Mouse (Mus musculus) ES-E14 (cell line): ENCODE results near the gene Sgms1. TPM values are rescaled to one million over a fixed set of nuclear protein-coding genes. Genes with fewer than 3 reads are reported as not detected.

ENCODE experiments used
- DNase-seq: peaks from one replicate; pipeline ENCODE4 v3.0.0-alpha.2; 2013; ENCODE audit warnings: low read depth, low spot score
- H3K27ac ChIP-seq: 2 replicates; pipeline ENCODE4 v1.5.1; 2012; ENCODE audit warnings: low read depth, mild to moderate bottlenecking, low read length, moderate library complexity, mixed read lengths; ENCODE audit not compliant: poor library complexity, insufficient read depth, severe bottlenecking
- H3K36me3 ChIP-seq: 2 replicates; pipeline ENCODE4 v1.6.1; 2012; ENCODE audit warnings: mild to moderate bottlenecking, low read length, moderate library complexity, mixed read lengths; ENCODE audit not compliant: control insufficient read depth, poor library complexity, insufficient read depth, severe bottlenecking
- H3K4me1 ChIP-seq, 2 experiments: fragments of 150-350 bp in 1 of 2; sonication (generic) in 1 of 2; 2 replicates each; pipeline ENCODE4 v1.6.1; 2012; ENCODE audit warnings: low read length in 2 of 2, mild to moderate bottlenecking in 1 of 2, mixed read lengths in 1 of 2; ENCODE audit not compliant: control insufficient read depth in 2 of 2, insufficient read depth in 2 of 2, poor library complexity in 1 of 2
- H3K4me3 ChIP-seq, 2 experiments: fragments of 150-350 bp in 1 of 2; sonication (generic) in 1 of 2; 2 replicates each; pipeline ENCODE4 v1.5.1; 2012; ENCODE audit warnings: low read length in 2 of 2, low read depth in 1 of 2, mild to moderate bottlenecking in 1 of 2, mixed read lengths in 1 of 2; ENCODE audit not compliant: insufficient read depth in 1 of 2, poor library complexity in 1 of 2, severe bottlenecking in 1 of 2
- H3K9ac ChIP-seq: 2 replicates; pipeline ENCODE4 v1.6.1; 2012; ENCODE audit warnings: low read depth, mild to moderate bottlenecking, low read length, mixed read lengths; ENCODE audit not compliant: poor library complexity, insufficient read depth, severe bottlenecking
- H3K9me3 ChIP-seq: fragments of 150-350 bp; sonication (generic); 2 replicates; pipeline ENCODE4 v1.6.1; 2012; ENCODE audit warnings: low read depth, mild to moderate bottlenecking, low read length; ENCODE audit not compliant: control insufficient read depth, insufficient read depth
- CHD2 ChIP-seq: IDR thresholded peaks from 2 replicates; pipeline ENCODE4 v1.6.1; 2014; ENCODE audit warnings: mild to moderate bottlenecking, low read depth, low read length, inconsistent platforms
- HCFC1 ChIP-seq: IDR thresholded peaks from 2 replicates; pipeline ENCODE4 v1.6.1; 2012; ENCODE audit warnings: low read length, inconsistent platforms, borderline replicate concordance; ENCODE audit not compliant: insufficient read depth
- MAFK ChIP-seq: IDR thresholded peaks from 2 replicates; pipeline ENCODE4 v1.6.1; 2014; ENCODE audit warnings: mild to moderate bottlenecking, low read depth, low read length, inconsistent platforms; ENCODE audit not compliant: insufficient read depth
- ZC3H11A ChIP-seq: IDR thresholded peaks from 2 replicates; pipeline ENCODE4 v1.6.1; 2012; ENCODE audit warnings: low read depth, mild to moderate bottlenecking, inconsistent platforms, low read length, borderline replicate concordance
- ZNF384 ChIP-seq: IDR thresholded peaks from 2 replicates; pipeline ENCODE4 v1.6.1; 2012; ENCODE audit warnings: low read depth, low read length, inconsistent platforms
- in situ Hi-C, 2 experiments: fragments of 600-800 bp; cut with MboI; formaldehyde crosslinking; loops; one replicate each; pipeline ENCODE4 v1.15.1; 2025; ENCODE audit warnings: low sequenced_read_pairs in 2 of 2, inconsistent platforms in 1 of 2; ENCODE audit not compliant: unreplicated experiment in 2 of 2
- total RNA-seq: library from RNA; depleted of rRNA; stranded (reverse); fragments of 300-350 nt; gene quantifications from 2 replicates; pipeline ENCODE4 v1.2.3, GENCODE M21; 2012

Sgms1 gene
- total RNA-seq, 1 experiment = 42.5 TPM

DNA sequence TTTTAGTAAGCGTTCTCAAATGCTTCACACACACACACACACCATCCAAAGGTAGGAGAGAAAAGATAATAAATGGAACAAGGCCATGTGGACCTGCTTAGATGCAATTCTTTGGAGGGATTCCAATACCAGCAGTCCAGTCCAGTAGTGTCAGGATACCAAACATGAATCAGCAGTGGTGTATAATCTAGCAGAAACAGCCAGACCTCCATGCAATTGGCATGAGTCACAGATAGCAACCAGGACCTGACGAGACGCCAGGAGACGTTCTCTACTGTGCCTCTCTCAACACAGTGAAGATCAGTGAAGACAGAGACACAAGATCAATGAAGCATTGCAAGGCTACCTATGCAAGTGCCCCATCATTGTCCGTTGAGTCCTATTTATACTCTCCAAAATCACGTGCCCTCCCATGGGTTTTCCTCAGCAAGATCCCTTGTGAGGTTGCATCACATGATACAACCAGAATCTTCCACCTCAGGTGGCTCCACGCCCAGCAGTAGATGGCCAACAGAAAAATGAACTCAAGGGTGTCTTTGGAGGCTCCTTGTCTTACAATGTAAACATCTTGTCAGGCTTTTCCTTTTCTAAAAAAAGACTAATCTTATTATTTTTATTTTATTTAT is 27.3 kb upstream of the Sgms1 start:
- no peak overlapping the region for H3K4me3 ChIP-seq
- no peaks in the 10 kb centered on the region for H3K9me3 ChIP-seq
- in situ Hi-C loops = no loop called here
- no peak overlapping the region for H3K27ac ChIP-seq
- H3K4me1 ChIP-seq = no peaks in the 10 kb centered on the region
- DNase-seq = no peak
- no peaks in the 10 kb centered on the region for H3K36me3 ChIP-seq
- H3K9ac ChIP-seq = no peak overlapping the region
- TF ChIP-seq CHD2 (no peak), HCFC1 (no peak)

DNA sequence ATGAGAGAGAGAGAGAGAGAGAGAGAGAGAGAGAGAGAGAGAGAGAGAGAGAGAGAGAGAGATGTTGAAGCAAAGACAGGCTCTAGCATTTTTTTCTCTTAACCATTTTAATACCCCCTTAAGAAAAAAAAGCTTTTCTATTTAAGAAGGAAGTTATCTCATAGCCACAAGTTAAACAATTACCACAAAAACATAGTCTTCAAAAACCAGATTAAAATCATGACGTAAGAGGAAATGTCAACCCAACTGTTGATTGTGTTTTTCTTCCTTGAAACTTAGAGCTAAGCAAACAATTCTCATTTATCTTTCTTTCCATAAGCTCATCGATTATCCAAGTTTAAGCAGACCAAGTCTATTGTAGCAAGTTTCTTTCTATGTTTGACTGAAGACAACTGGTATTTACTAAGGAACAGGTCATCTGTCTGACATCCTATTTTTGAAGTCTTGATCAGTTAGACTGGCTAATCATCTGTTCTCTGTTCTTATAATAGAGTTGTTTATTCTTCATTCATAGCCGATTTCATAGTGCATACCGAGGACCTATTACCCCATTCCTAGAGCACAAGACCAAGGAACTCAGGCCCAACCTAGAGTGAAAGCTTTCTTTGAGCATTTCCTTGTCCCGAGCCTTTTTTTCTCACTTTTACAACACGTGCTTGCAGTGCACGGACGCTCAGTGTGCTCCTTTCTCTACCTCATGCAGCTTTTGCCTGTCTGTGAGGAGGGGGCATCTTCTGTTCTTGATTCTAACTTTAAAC is 20.3 kb upstream of the Sgms1 start:
- DNase-seq = no peak
- no peaks in the 10 kb centered on the region for H3K36me3 ChIP-seq
- in situ Hi-C loops = no loop called here
- H3K4me3 ChIP-seq = no peak overlapping the region
- H3K9me3 ChIP-seq = no peaks in the 10 kb centered on the region
- no peak overlapping the region for H3K9ac ChIP-seq
- no peak for TF ChIP-seq HCFC1
- TF ChIP-seq ZNF384 = no peak
- TF ChIP-seq ZC3H11A = no peak
- TF ChIP-seq CHD2 = no peak
- TF ChIP-seq MAFK = no peak
- H3K27ac ChIP-seq = no peak overlapping the region
- no peaks in the 10 kb centered on the region for H3K4me1 ChIP-seq

DNA sequence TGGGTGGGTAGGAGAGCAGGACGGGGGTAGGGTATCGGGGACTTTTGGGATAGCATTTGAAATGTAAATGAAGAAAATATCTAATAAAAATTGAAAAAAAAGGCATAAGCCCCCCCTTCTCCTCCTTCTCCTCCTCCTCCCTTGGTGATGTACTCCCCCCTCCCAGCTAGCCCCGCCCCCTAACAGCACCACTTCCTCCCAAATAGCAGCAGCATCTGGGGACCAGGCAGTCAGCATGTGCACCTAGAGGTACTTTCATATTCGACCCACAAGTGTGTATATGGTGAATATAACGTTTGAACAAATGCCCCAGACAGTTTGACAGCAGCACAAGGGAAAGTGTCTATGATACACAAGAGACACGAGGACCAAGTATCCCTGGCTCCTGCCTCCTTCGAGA is 17.2 kb upstream of the Sgms1 start:
- Histone ChIP-seq H3K27ac (no peak overlapping the region), H3K9me3 (no peaks in the 10 kb centered on the region), H3K36me3 (no peaks in the 10 kb centered on the region), H3K4me1 (no peaks in the 10 kb centered on the region), H3K9ac (no peak overlapping the region), H3K4me3 (no peak overlapping the region)
- in situ Hi-C loops = no loop called here
- no peak for DNase-seq
- TF ChIP-seq ZC3H11A = no peak
- TF ChIP-seq MAFK = no peak
- no peak for TF ChIP-seq CHD2
- no peak for TF ChIP-seq HCFC1
- TF ChIP-seq ZNF384 = no peak

DNA sequence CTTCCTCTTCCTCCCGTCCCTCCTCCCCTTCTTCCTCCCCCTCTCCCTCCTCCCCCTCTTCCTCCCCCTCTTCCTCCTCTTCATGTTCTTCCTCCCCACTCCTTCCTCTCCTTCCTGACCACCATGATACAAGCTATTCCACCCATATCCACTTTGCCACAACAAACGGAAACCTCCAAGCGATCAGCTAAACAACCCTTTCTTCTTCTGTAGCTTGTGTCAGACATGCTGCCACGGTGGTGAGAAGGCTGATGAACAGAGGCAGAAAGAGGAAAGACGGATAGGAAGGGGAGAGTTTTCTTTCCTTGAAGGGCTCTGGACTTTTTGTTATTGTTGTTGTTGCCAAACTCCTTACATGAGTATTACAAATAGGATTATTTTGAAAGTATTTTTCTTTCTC is 14.9 kb upstream of the Sgms1 start:
- Histone ChIP-seq H3K9me3 (no peaks in the 10 kb centered on the region), H3K4me1 (no peaks in the 10 kb centered on the region), H3K4me3 (no peak overlapping the region), H3K9ac (no peak overlapping the region), H3K36me3 (no peaks in the 10 kb centered on the region), H3K27ac (no peak overlapping the region)
- TF ChIP-seq ZNF384 (no peak), CHD2 (no peak), ZC3H11A (no peak), MAFK (no peak), HCFC1 (no peak)
- in situ Hi-C loops = no loop called here
- DNase-seq = no peak
